Mouse (Mus musculus): ENCODE data around the gene Sytl1. TPM values are rescaled to one million over a fixed set of nuclear protein-coding genes. Genes with fewer than 3 reads are reported as not detected.

Sytl1 gene
- polyA plus RNA-seq, 1 experiment from 2014 or later, result not detected

GRCm38 (mm10) chr4:133203591-133203990 is 59.3 kb downstream of the Sytl1 start:
- Histone ChIP-seq H3K4me3 (ENCODE audit: inconsistent target) (no peak overlapping the region), H3K79me2 (ENCODE audit: inconsistent target) (no peaks in the 10 kb centered on the region), H3K36me3 (ENCODE audit: inconsistent target) (no peaks in the 10 kb centered on the region), H3K27ac (no peak overlapping the region)
- 67% methylated on average over 3 of the region's 3 CpGs for WGBS (ENCODE audit: missing documents)

Other genes starting within 250 kb of the Sytl1 start
- 68.1 to 117 TPM (median 91.5 TPM) in 3 replicates for gene Wasf2, start 132.6 kb downstream of the Sytl1 start, polyA plus RNA-seq (2018)
- gene Cd164l2, start 51.0 kb downstream of the Sytl1 start, polyA plus RNA-seq (2018), result not detected in 3 replicates
- not detected in 3 replicates for gene Gpr3, start 50.6 kb downstream of the Sytl1 start, polyA plus RNA-seq (2018)
- gene Map3k6, start 22.3 kb downstream of the Sytl1 start, polyA plus RNA-seq (2018), result 0.98 to 3.1 TPM (median 1.5 TPM) in 3 replicates
- gene Tmem222, start 14.7 kb upstream of the Sytl1 start, polyA plus RNA-seq (2018), result 20.5 to 42.6 TPM (median 42.2 TPM) in 3 replicates
- gene Wdtc1, start 90.4 kb upstream of the Sytl1 start, polyA plus RNA-seq (2018), result 19.3 to 24.9 TPM (median 22.8 TPM) in 3 replicates
- gene Slc9a1, start 106.6 kb upstream of the Sytl1 start, polyA plus RNA-seq (2018), result 18.3 to 27.4 TPM (median 23.8 TPM) in 3 replicates
- not detected in 3 replicates for gene Tent5b, start 217.0 kb upstream of the Sytl1 start, polyA plus RNA-seq (2018)
- gene Trnp1, start 235.4 kb upstream of the Sytl1 start, polyA plus RNA-seq (2018), result 0.37 to 0.80 TPM (median 0.68 TPM) in 3 replicates